Mouse (Mus musculus) lung, postnatal 0 days (tissue): ENCODE results near the gene Slfn4.
"Not testable (repeated sequence)": the region's sequence is repeated elsewhere in the genome, so short reads cannot be mapped to it uniquely, and the experiment has no call there.

Experiments
- CTCF ChIP-seq: IDR thresholded peaks from 2 replicates; pipeline ENCODE4 v1.5.1; 2016; ENCODE audit warnings: antibody characterized with exemption, mild to moderate bottlenecking
- EP300 ChIP-seq: IDR thresholded peaks from 2 replicates; pipeline ENCODE4 v1.6.1; 2016; ENCODE audit warnings: antibody characterized with exemption, mild to moderate bottlenecking, control low read depth

DNA sequence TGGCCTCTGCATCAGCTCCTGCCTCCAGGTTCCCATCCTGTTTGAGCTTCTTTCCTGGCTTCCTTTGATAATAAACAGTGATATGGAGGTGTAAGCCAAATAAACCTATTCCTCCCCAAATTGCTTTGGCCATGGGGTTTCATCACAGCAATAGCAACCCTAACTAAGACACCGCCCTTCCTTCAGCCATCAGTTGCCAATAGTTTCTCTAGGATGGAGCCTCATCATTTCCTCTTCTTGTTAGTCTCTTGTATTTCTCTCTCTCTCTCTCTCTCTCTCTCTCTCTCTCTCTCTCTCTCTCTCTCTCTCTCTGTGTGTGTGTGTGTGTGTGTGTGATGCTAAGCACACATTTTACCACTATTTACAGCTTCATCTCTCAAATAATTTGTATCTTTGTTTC lies 49.4 kb upstream of the Slfn4 start:
- not testable (repeated sequence) for TF ChIP-seq CTCF, EP300
